Mouse (Mus musculus) neural tube, embryonic 15.5 days (tissue): ENCODE measurements around the gene Tpcn1. TPM values are rescaled to one million over a fixed set of nuclear protein-coding genes. Genes with fewer than 3 reads are reported as not detected.

Experiments used
- ATAC-seq: fragments of 200-750 bp; cut with Nextera tagmentation; 2 replicates; pipeline ENCODE4 v1.8.0; 2017; ENCODE audit warnings: mild to moderate bottlenecking, moderate TSS enrichment, moderate library complexity; ENCODE audit not compliant: low FRiP score
- H3K27ac ChIP-seq: fragments of 300-500 bp; sonication (generic); replicated peaks from 2 replicates; pipeline ENCODE4 v1.5.1; 2015; ENCODE audit warnings: mild to moderate bottlenecking, inconsistent platforms
- H3K27me3 ChIP-seq: fragments of 300-500 bp; sonication (generic); replicated peaks from 2 replicates; pipeline ENCODE4 v1.6.1; 2015; ENCODE audit warnings: inconsistent platforms
- H3K36me3 ChIP-seq: fragments of 300-500 bp; sonication (generic); 2 replicates; pipeline ENCODE4 v1.6.1; 2015; ENCODE audit warnings: inconsistent platforms
- H3K4me1 ChIP-seq: fragments of 300-500 bp; sonication (generic); 2 replicates; pipeline ENCODE4 v1.6.1; 2015; ENCODE audit warnings: inconsistent platforms
- H3K4me2 ChIP-seq: fragments of 300-500 bp; sonication (generic); 2 replicates; pipeline ENCODE4 v1.6.1; 2015; ENCODE audit warnings: inconsistent platforms, mild to moderate bottlenecking, moderate library complexity
- H3K4me3 ChIP-seq: fragments of 300-500 bp; sonication (generic); replicated peaks from 2 replicates; pipeline ENCODE4 v1.5.1; 2015; ENCODE audit warnings: mild to moderate bottlenecking, inconsistent platforms
- H3K9ac ChIP-seq: fragments of 300-500 bp; sonication (generic); replicated peaks from 2 replicates; pipeline ENCODE4 v1.6.1; 2015; ENCODE audit warnings: mild to moderate bottlenecking, inconsistent platforms
- H3K9me3 ChIP-seq: fragments of 300-500 bp; sonication (generic); replicated peaks from 2 replicates; pipeline ENCODE4 v1.6.1; 2016; ENCODE audit warnings: inconsistent platforms
- WGBS: fragments of 180-500 bp; shearing (Covaris S2); methylation state at CpG from one replicate; pipeline ENCODE4 v1.1.7; 2015; ENCODE audit warnings: mixed read lengths; 5-methylcytosine and 5-hydroxymethylcytosine counted together
- polyA plus RNA-seq: library from polyadenylated mRNA; unstranded; fragments of >200 nt; fragmentation: Nextera tagmentation; extraction: Ambion mirVana; gene quantifications from 2 replicates; pipeline ENCODE4 v1.2.1, GENCODE M21; 2015

Tpcn1 gene
- polyA plus RNA-seq, 1 experiment from 2014 or later, result 20.9 TPM

DNA sequence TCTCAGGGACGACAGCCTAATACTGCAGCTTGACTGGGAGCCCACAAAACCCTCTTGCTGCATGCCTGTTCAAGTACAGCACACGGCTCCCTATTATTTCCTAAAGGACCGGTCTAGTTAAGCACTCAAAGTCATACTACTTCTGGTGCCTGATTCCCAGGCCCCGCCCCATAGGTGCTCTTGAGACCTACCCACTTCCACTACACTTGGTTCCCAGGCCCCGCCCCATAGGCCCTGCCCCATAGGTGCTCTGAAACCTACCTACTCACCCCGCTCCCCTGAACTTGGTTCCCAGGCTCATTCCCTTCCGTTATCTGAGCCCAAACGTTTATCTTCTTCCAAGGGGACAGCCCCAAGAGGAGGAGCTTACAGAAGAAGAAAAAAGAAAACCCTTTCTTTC is 100.6 kb downstream of the Tpcn1 start:
- Histone ChIP-seq H3K9ac (no peak overlapping the region), H3K4me1 (0 out of 2 replicates have a peak, but pooled peaks cover 3% of the 10 kb centered on the region), H3K27me3 (no peaks in the 10 kb centered on the region), H3K27ac (no peak overlapping the region), H3K36me3 (peaks cover 48% of the 10 kb centered on the region), H3K4me3 (no peak overlapping the region), H3K9me3 (no peaks in the 10 kb centered on the region), H3K4me2 (no peak overlapping the region)
- WGBS, result 93% methylated on average over 8 of the region's 8 CpGs
- ATAC-seq, result no peak

Other genes with a start within 250 kb of the Tpcn1 start
- gene Lhx5, start 157.0 kb downstream of the Tpcn1 start, polyA plus RNA-seq, result 18.7 and 22.4 TPM in 2 replicates
- 7.9 TPM in 2 replicates for gene Sdsl, start 115.9 kb downstream of the Tpcn1 start, polyA plus RNA-seq
- not detected in 2 replicates for gene Sds, start 112.1 kb downstream of the Tpcn1 start, polyA plus RNA-seq
- gene Plbd2, start 85.0 kb downstream of the Tpcn1 start, polyA plus RNA-seq, result 41.8 and 41.9 TPM in 2 replicates
- gene Slc8b1, start 77.5 kb downstream of the Tpcn1 start, polyA plus RNA-seq, result 2.8 and 4.4 TPM in 2 replicates
- gene Iqcd, start 343 bp upstream of the Tpcn1 start, polyA plus RNA-seq, result 1.3 and 1.5 TPM in 2 replicates
- 29.4 and 34.0 TPM in 2 replicates for gene Rita1, start 23.9 kb upstream of the Tpcn1 start, polyA plus RNA-seq
- 35.7 and 42.0 TPM in 2 replicates for gene Ddx54, start 24.1 kb upstream of the Tpcn1 start, polyA plus RNA-seq
- gene Cfap73, start 45.6 kb upstream of the Tpcn1 start, polyA plus RNA-seq, result 0.33 and 0.80 TPM in 2 replicates
- 0.24 and 0.93 TPM in 2 replicates for gene Rasal1, start 60.1 kb upstream of the Tpcn1 start, polyA plus RNA-seq
- gene Dtx1, start 123.3 kb upstream of the Tpcn1 start, polyA plus RNA-seq, result 59.9 and 61.1 TPM in 2 replicates
- 0.20 and 0.46 TPM in 2 replicates for gene Oas2, start 161.2 kb upstream of the Tpcn1 start, polyA plus RNA-seq
- 0.60 and 0.87 TPM in 2 replicates for gene Oas3, start 189.0 kb upstream of the Tpcn1 start, polyA plus RNA-seq
- gene Oas1e, start 206.9 kb upstream of the Tpcn1 start, polyA plus RNA-seq, result 0.18 and 0.31 TPM in 2 replicates
- gene Oas1c, start 223.8 kb upstream of the Tpcn1 start, polyA plus RNA-seq, result 0.55 and 0.65 TPM in 2 replicates